ENCODE assay signal across 23 mouse cellular contexts in the genomic region with DNA sequence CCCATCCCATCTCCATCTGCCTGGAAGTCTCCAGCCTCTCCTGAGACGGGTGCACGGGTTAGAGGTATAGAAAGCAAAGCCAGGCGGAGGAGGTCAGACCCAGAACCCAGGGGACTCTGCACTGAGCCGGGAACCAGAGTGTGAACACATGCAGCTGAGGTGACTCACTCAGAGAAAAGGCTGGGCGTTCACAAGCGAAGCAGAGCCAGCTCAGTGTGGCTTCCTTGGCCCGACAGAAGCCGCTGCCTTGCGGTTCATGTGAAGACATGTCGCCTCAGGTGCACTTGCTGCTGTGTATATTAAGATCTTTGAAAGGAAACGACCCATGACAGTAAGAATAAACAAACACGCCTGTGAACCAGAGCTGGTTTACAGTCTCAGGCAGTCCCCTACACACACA.
DNase-seq lines count a peak whose midpoint lies in the region; ATAC-seq and TF ChIP-seq lines count a peak whose summit lies in the region.
"Had no signal": no experiment of that assay in that cellular context is flagged by ENCODE, and none has a peak within 500 bp of the region (broad histone marks: within the 10 kb centered on the region; RNA-seq: fewer than 3 reads in every experiment).

No protein-coding gene starts in this region.

- no peaks in the 10 kb centered on the region for H3K4me1 ChIP-seq in lung, adult 2 months (ENCODE audit: control insufficient read depth, insufficient read depth, low read length)
- no peaks in the 10 kb centered on the region; the same call in 1 of the 2 replicates for H3K4me1 ChIP-seq in embryonic facial prominence, embryonic 14.5 days (ENCODE audit: control insufficient read depth, insufficient read depth, low read length)
- H3K4me1 ChIP-seq: hindbrain, embryonic 15.5 days; liver, embryonic 12.5 days had no signal

- H3K36me3 ChIP-seq in embryonic facial prominence, embryonic 14.5 days (ENCODE audit: control insufficient read depth, insufficient read depth, low read length): no peaks in the 10 kb centered on the region
- H3K36me3 ChIP-seq: heart, embryonic 13.5 days; hindbrain, embryonic 15.5 days; kidney, embryonic 15.5 days; limb, embryonic 12.5 days; liver, embryonic 12.5 days; midbrain, embryonic 13.5 days had no signal

- H3K9me3 ChIP-seq in embryonic facial prominence, embryonic 14.5 days (ENCODE audit: control insufficient read depth, low read length): peaks cover 5% of the 10 kb centered on the region; the same call in 1 of the 2 replicates
- H3K9me3 ChIP-seq: hindbrain, embryonic 15.5 days; midbrain, embryonic 13.5 days had no signal

- no peak for TF ChIP-seq POLR2A in lung, adult 2 months (IDR thresholded peaks at IDR 0.05; ENCODE audit: borderline replicate concordance, extremely low read depth, low read depth, low read length)

- H3K27me3 ChIP-seq in embryonic facial prominence, embryonic 14.5 days (replicated peaks; ENCODE audit: control insufficient read depth, insufficient read depth, low read length): no peaks in the 10 kb centered on the region

- TF ChIP-seq CTCF in lung, adult 2 months (IDR thresholded peaks at IDR 0.05; ENCODE audit: insufficient read depth, low read length): no peak
- TF ChIP-seq CTCF in left cerebral cortex, adult 2 months (IDR thresholded peaks at IDR 0.05): no peak

- H3K9ac ChIP-seq in embryonic facial prominence, embryonic 14.5 days (ENCODE audit: low read depth, low read length): no peak overlapping the region
- H3K9ac ChIP-seq: heart, embryonic 13.5 days; hindbrain, embryonic 15.5 days; kidney, embryonic 15.5 days; limb, embryonic 12.5 days; liver, embryonic 12.5 days; midbrain, embryonic 13.5 days had no signal

- H3K27ac ChIP-seq in embryonic facial prominence, embryonic 14.5 days (replicated peaks; ENCODE audit: low read depth, low read length): no peak overlapping the region
- H3K27ac ChIP-seq in left cerebral cortex, adult 2 months: no peak overlapping the region
- H3K27ac ChIP-seq: gastrocnemius, adult 2 months; heart, embryonic 13.5 days; hindbrain, embryonic 15.5 days; kidney, embryonic 15.5 days; limb, embryonic 12.5 days; liver, embryonic 12.5 days; midbrain, embryonic 13.5 days had no signal

- 41% methylated on average over 12 of the region's 12 CpGs for WGBS in lung, adult 2 months
- 43% methylated on average over 12 of the region's 12 CpGs for WGBS in embryonic facial prominence, embryonic 14.5 days

- peak; percentile 31; the same call in 1 of the 2 replicates for ATAC-seq in embryonic facial prominence, embryonic 14.5 days (ENCODE audit: low read depth)
- ATAC-seq: forebrain, embryonic 16.5 days; intestine, embryonic 16.5 days; liver, embryonic 12.5 days; midbrain, embryonic 13.5 days had no signal

- H3K4me3 ChIP-seq in lung, adult 2 months (replicated peaks; ENCODE audit: extremely low read depth, low read depth, low read length): no peak overlapping the region
- H3K4me3 ChIP-seq in embryonic facial prominence, embryonic 14.5 days (ENCODE audit: low read depth, low read length): no peak overlapping the region
- H3K4me3 ChIP-seq in left cerebral cortex, adult 2 months: no peak overlapping the region
- H3K4me3 ChIP-seq: erythroblast, embryonic 14.5 days; gastrocnemius, adult 2 months; heart, embryonic 13.5 days; hindbrain, embryonic 15.5 days; kidney, embryonic 15.5 days; limb, embryonic 12.5 days; liver, embryonic 12.5 days; midbrain, embryonic 13.5 days had no signal

- no peak overlapping the region for H3K4me2 ChIP-seq in embryonic facial prominence, embryonic 14.5 days (ENCODE audit: low read depth, low read length)
- H3K4me2 ChIP-seq: heart, embryonic 13.5 days; hindbrain, embryonic 15.5 days; kidney, embryonic 15.5 days; limb, embryonic 12.5 days; liver, embryonic 12.5 days; midbrain, embryonic 13.5 days had no signal

- DNase-seq in lung, postnatal 10 days: peak; percentile 45
- DNase-seq in lung, adult 2 months: no peak
- peak; percentile 12 for DNase-seq in urinary bladder, postnatal 25 days (ENCODE audit: low spot score)
- DNase-seq in urinary bladder, postnatal 4 days (ENCODE audit: low spot score in 2 of 2): no peak
- peak; percentile 69 for DNase-seq in embryonic facial prominence, embryonic 14.5 days (ENCODE audit: low spot score)
- peak; percentile 28 to 62 for DNase-seq in urinary bladder, postnatal 36 days (ENCODE audit: low spot score in 2 of 2)
- no peak for DNase-seq in gastrocnemius, adult 18-20 months (ENCODE audit: low spot score)
- no peak for DNase-seq in left cerebral cortex, adult 2 months (ENCODE audit: extremely low spot score in 1 of 2, low spot score in 2 of 2)
- DNase-seq: adrenal gland, postnatal 36 days; cerebellum, adult 2 months; cerebellum, postnatal 36 days; gastrocnemius, adult 2 months; heart, adult 11 months; right cerebral cortex, postnatal 25 days had no signal

- intact Hi-C loops in left cerebral cortex, adult 2 months (cut with DNase I): loop anchor here (10.0 kb wide), 1 partner anchor 552 kb away; no protein-coding TSS in a partner anchor

Comparison
In these comparisons a context has a peak if more than half of its experiments do, and no peak if none do; other contexts are left out.
1. DNase-seq: peak in lung, postnatal 10 days (single experiment), urinary bladder, postnatal 25 days (single experiment), embryonic facial prominence, embryonic 14.5 days (single experiment) and urinary bladder, postnatal 36 days (2 of 2); none in lung, adult 2 months (single experiment), urinary bladder, postnatal 4 days (0 of 2), gastrocnemius, adult 18-20 months (single experiment) and left cerebral cortex, adult 2 months (0 of 2).